Mouse (Mus musculus): ENCODE measurements around the gene Sike1.

DNA sequence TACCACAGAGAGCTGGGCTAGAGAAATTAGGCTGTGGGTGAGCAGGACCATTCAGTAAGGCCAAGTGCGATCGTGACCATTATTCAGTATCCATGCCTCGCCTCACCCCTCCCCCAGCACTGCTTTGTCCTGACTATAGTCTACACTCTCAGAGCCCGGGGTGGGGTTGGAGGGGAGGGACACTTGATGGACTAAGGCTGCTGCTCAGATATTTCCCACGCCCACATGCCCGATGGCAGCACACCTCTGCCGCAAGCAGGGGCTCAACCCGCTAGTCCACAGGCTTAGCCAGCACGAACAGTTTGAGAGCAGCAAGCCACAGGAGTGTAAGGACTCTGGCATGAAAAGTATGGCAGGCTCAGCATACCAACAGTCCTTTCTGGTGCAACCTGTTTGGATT, 25.4 kb upstream of the Sike1 start:
- TF ChIP-seq CTCF (IDR thresholded peaks at IDR 0.05; ENCODE audit: low read depth) (no peak), EP300 (IDR thresholded peaks at IDR 0.05; ENCODE audit: low read depth) (no peak)
